Comparison of ENCODE assay signal across 24 mouse cellular contexts in genomic region chr12:87338082-87338481, GRCm38 (mm10). TPM values are rescaled to one million over a fixed set of nuclear protein-coding genes. Genes with fewer than 3 reads are reported as not detected.
DNase-seq lines count a peak whose midpoint lies in the region; ATAC-seq lines count a peak whose summit lies in the region.
"Had no signal": no experiment of that assay in that cellular context is flagged by ENCODE, and none has a peak within 500 bp of the region (broad histone marks: within the 10 kb centered on the region; RNA-seq: fewer than 3 reads in every experiment).

No protein-coding gene starts in this region.

- H3K27me3 ChIP-seq in liver, embryonic 16.5 days (ENCODE audit: control insufficient read depth, insufficient read depth, low read depth, low read length), result no peaks in the 10 kb centered on the region
- no peaks in the 10 kb centered on the region for H3K27me3 ChIP-seq in liver, embryonic 11.5 days (replicated peaks; ENCODE audit: control insufficient read depth, insufficient read depth, low read length)
- H3K27me3 ChIP-seq: CH12.LX; embryonic facial prominence, embryonic 12.5 days; forebrain, embryonic 13.5 days; forebrain, embryonic 15.5 days; Patski had no signal

- no peaks in the 10 kb centered on the region for H3K9me3 ChIP-seq in liver, embryonic 16.5 days (replicated peaks; ENCODE audit: control insufficient read depth, low read length)
- no peaks in the 10 kb centered on the region for H3K9me3 ChIP-seq in liver, embryonic 11.5 days (ENCODE audit: control insufficient read depth, low read length)
- H3K9me3 ChIP-seq: embryonic facial prominence, embryonic 10.5 days; embryonic facial prominence, embryonic 12.5 days; forebrain, embryonic 13.5 days; forebrain, embryonic 15.5 days; G1E had no signal

- H3K4me3 ChIP-seq in liver, embryonic 16.5 days (ENCODE audit: low read depth, low read length), result no peak overlapping the region
- H3K4me3 ChIP-seq in liver, embryonic 11.5 days (ENCODE audit: low read depth, low read length), result no peak overlapping the region
- H3K4me3 ChIP-seq: embryonic facial prominence, embryonic 10.5 days; embryonic facial prominence, embryonic 12.5 days; forebrain, embryonic 13.5 days; forebrain, embryonic 15.5 days had no signal

- H3K36me3 ChIP-seq in liver, embryonic 16.5 days (ENCODE audit: control insufficient read depth, insufficient read depth), result no peaks in the 10 kb centered on the region
- H3K36me3 ChIP-seq in liver, embryonic 11.5 days (ENCODE audit: control insufficient read depth, insufficient read depth, low read length), result no peaks in the 10 kb centered on the region

- ATAC-seq in liver, embryonic 16.5 days (ENCODE audit: low read depth), result peak; percentile 61; the same call in 1 of the 2 replicates
- ATAC-seq in liver, embryonic 11.5 days (replicated peaks; ENCODE audit: low FRiP score), result no peak
- ATAC-seq in granulocyte monocyte progenitor cell, adult 5-6 weeks (replicated peaks; ENCODE audit: poor library complexity, severe bottlenecking), result peak; percentile 37; the same call in 1 of the 2 replicates
- no peak for ATAC-seq in inflammation-experienced regulatory T-cells, adult 6 months
- ATAC-seq: activated CD4-positive, CD25-positive, alpha-beta regulatory T cell, adult 4 months; CD4-positive, CD25-positive, alpha-beta regulatory T cell, adult 4 months; forebrain, embryonic 13.5 days; forebrain, embryonic 15.5 days; forebrain, postnatal 0 days; Patski had no signal

- H3K4me2 ChIP-seq in liver, embryonic 16.5 days (ENCODE audit: low read depth, low read length), result no peak overlapping the region
- no peak overlapping the region for H3K4me2 ChIP-seq in liver, embryonic 11.5 days
- H3K4me2 ChIP-seq: embryonic facial prominence, embryonic 12.5 days; forebrain, embryonic 13.5 days; forebrain, embryonic 15.5 days had no signal

- H3K4me1 ChIP-seq in liver, embryonic 16.5 days (ENCODE audit: control insufficient read depth, low read depth, low read length), result no peaks in the 10 kb centered on the region
- no peaks in the 10 kb centered on the region for H3K4me1 ChIP-seq in liver, embryonic 11.5 days (replicated peaks; ENCODE audit: control insufficient read depth, insufficient read depth, low read length)
- H3K4me1 ChIP-seq: embryonic facial prominence, embryonic 10.5 days; embryonic facial prominence, embryonic 12.5 days; forebrain, embryonic 13.5 days; forebrain, embryonic 15.5 days had no signal

- no peak for DNase-seq in liver, embryonic 11.5 days (ENCODE audit: low spot score)
- DNase-seq in kidney, adult 11 months, result no peak
- DNase-seq: adrenal gland, adult 8-10 months; adrenal gland, postnatal 14 days; adrenal gland, postnatal 36 days; B cell, adult 2 months; cerebellum, adult 11-12 months; cerebellum, adult 2 months; cerebellum, adult 9-10 months; cerebellum, postnatal 10 days; cerebellum, postnatal 25 days; forebrain, postnatal 0 days had no signal

- no peak overlapping the region for H3K9ac ChIP-seq in liver, embryonic 16.5 days (ENCODE audit: low read depth, low read length)
- H3K9ac ChIP-seq in liver, embryonic 11.5 days (ENCODE audit: low read depth, low read length), result no peak overlapping the region
- H3K9ac ChIP-seq: embryonic facial prominence, embryonic 12.5 days; forebrain, embryonic 13.5 days; forebrain, embryonic 15.5 days; forebrain, postnatal 0 days had no signal

- 62% methylated on average over 4 of the region's 4 CpGs for WGBS in liver, embryonic 16.5 days (ENCODE audit: insufficient replicate concordance)
- WGBS in liver, embryonic 11.5 days, result 78% methylated on average over 4 of the region's 4 CpGs

- no peak overlapping the region for H3K27ac ChIP-seq in liver, embryonic 16.5 days (ENCODE audit: low read length)
- H3K27ac ChIP-seq in liver, embryonic 11.5 days (ENCODE audit: low read depth, low read length), result no peak overlapping the region
- H3K27ac ChIP-seq: embryonic facial prominence, embryonic 10.5 days; embryonic facial prominence, embryonic 12.5 days; forebrain, embryonic 13.5 days; forebrain, embryonic 15.5 days had no signal

RNA-seq across cellular contexts. Expression of gene Ism2, which starts 38.6 kb away (rescaled TPM):
- 0.13 and 0.16 TPM in 2 replicates for polyA plus RNA-seq in liver, embryonic 16.5 days (2015; fragmentation: Nextera tagmentation; extraction: Ambion mirVana)
- 0.23 and 0.38 TPM in 2 replicates for polyA plus RNA-seq in liver, embryonic 11.5 days (2014; fragmentation: Nextera tagmentation; extraction: Ambion mirVana)
- total RNA-seq in granulocyte monocyte progenitor cell, adult 5-6 weeks (2014; fragmentation: Nextera tagmentation), result not detected in 2 replicates
- not detected in 2 replicates for total RNA-seq in granulocyte monocyte progenitor cell, adult 5-6 weeks (2017)
- polyA plus RNA-seq in inflammation-experienced regulatory T-cells, adult 6 months (2017; shearing (Covaris generic)), result not detected
- total RNA-seq: adrenal gland, postnatal 14 days had no signal
- polyA plus RNA-seq: activated CD4-positive, CD25-positive, alpha-beta regulatory T cell, adult 4 months; CD4-positive, CD25-positive, alpha-beta regulatory T cell, adult 4 months; G1E had no signal

RNA-seq across cellular contexts. Expression of gene Sptlc2, which starts 50.1 kb away (rescaled TPM):
- 28.1 and 30.8 TPM in 2 replicates for polyA plus RNA-seq in liver, embryonic 16.5 days (2015; fragmentation: Nextera tagmentation; extraction: Ambion mirVana)
- polyA plus RNA-seq in liver, embryonic 11.5 days (2014; fragmentation: Nextera tagmentation; extraction: Ambion mirVana), result 56.9 and 63.2 TPM in 2 replicates
- total RNA-seq in granulocyte monocyte progenitor cell, adult 5-6 weeks (2014; fragmentation: Nextera tagmentation), result 124 and 145 TPM in 2 replicates
- 153 and 160 TPM in 2 replicates for total RNA-seq in granulocyte monocyte progenitor cell, adult 5-6 weeks (2017)
- 10 to 100 TPM; 69.9 to 85.2 (median 72.4) TPM for polyA plus RNA-seq in inflammation-experienced regulatory T-cells, adult 6 months (2017; shearing (Covaris generic))

Comparison
In these comparisons a context has a peak if more than half of its experiments do, and no peak if none do; other contexts are left out.
1. ATAC-seq: peak in liver, embryonic 16.5 days (single experiment) and granulocyte monocyte progenitor cell, adult 5-6 weeks (single experiment); none in liver, embryonic 11.5 days (single experiment) and inflammation-experienced regulatory T-cells, adult 6 months (single experiment).